Mouse (Mus musculus) Patski (cell line): ENCODE data around the gene Slc5a9. TPM values are rescaled to one million over a fixed set of nuclear protein-coding genes. Genes with fewer than 3 reads are reported as not detected.
"Not testable (repeated sequence)": the region's sequence is repeated elsewhere in the genome, so short reads cannot be mapped to it uniquely, and the experiment has no call there.

Experiments
- ATAC-seq: fragments of 100-300 bp; one replicate; pipeline ENCODE4 v1.8.0; 2021
- CTCF ChIA-PET: fragments of 350-600 bp; sonication (Branson Sonifier 250); formaldehyde crosslinking; loops from one replicate; lab custom pipeline; 2022; ENCODE audit warnings: inconsistent platforms; lab: Charles Lee
- POLR2A ChIA-PET: fragments of 350-600 bp; sonication (Branson Sonifier 250); formaldehyde crosslinking; loops from one replicate; lab custom pipeline; 2022; ENCODE audit warnings: antibody characterized with exemption, inconsistent platforms; lab: Charles Lee
- DNase-seq: peaks from one replicate; pipeline ENCODE4 v3.0.0-alpha.2; 2011; ENCODE audit warnings: low read depth, low spot score
- H3K27me3 ChIP-seq: fragments of 371-371 bp; one replicate; pipeline ENCODE4 v1.5.1; 2021
- CTCF ChIP-seq: fragments of 100-300 bp; IDR thresholded peaks from one replicate; pipeline ENCODE4 v1.5.1; 2021
- in situ Hi-C: fragments of 300-500 bp; cut with MboI; formaldehyde crosslinking; loops from 3 replicates; pipeline ENCODE4 v1.11.1; 2018; ENCODE audit warnings: low pct_unique_long_range_greater_than_20kb, mixed read lengths
- polyA plus RNA-seq: library from polyadenylated mRNA; unstranded; gene quantifications from one replicate; pipeline ENCODE4 v1.2.3, GENCODE M21; 2021

Gene Slc5a9
- not detected for polyA plus RNA-seq

GRCm38 (mm10) chr4:111902775-111903174, at the start of gene Slc5a9:
Slc5a9 (minus strand) TSS chr4:111902918.
- H3K27me3 ChIP-seq, result no peaks in the 10 kb centered on the region
- ChIA-PET CTCF (no interaction called here), POLR2A (no interaction called here)
- no peak for ATAC-seq
- TF ChIP-seq CTCF, result no peak
- DNase-seq, result no peak
- in situ Hi-C loops, result no loop called here

- no peaks in the 10 kb centered on the region for H3K27me3 ChIP-seq
- no peak for ATAC-seq
- POLR2A ChIA-PET, result no interaction called here
- CTCF ChIA-PET, result no interaction called here
- in situ Hi-C loops, result no loop called here
- DNase-seq, result no peak
- TF ChIP-seq CTCF, result no peak
These were observed 16.4 kb upstream of the Slc5a9 start, which contains the start of gene Skint8 for GRCm38 (mm10) chr4:111919092-111919491. Skint8 (plus strand) TSS chr4:111919392.

GRCm38 (mm10) chr4:111907926-111908325, 5.2 kb upstream of the Slc5a9 start:
- TF ChIP-seq CTCF, result peak; percentile 41
- ATAC-seq (no peak), DNase-seq (no peak)
- POLR2A ChIA-PET, result no interaction called here
- H3K27me3 ChIP-seq, result no peaks in the 10 kb centered on the region
- in situ Hi-C loops, result no loop called here
- CTCF ChIA-PET, result interaction anchor here (2.1 kb wide), 1 partner anchor 11 kb away, joined by 6 read pairs; no protein-coding TSS in a partner anchor

DNA sequence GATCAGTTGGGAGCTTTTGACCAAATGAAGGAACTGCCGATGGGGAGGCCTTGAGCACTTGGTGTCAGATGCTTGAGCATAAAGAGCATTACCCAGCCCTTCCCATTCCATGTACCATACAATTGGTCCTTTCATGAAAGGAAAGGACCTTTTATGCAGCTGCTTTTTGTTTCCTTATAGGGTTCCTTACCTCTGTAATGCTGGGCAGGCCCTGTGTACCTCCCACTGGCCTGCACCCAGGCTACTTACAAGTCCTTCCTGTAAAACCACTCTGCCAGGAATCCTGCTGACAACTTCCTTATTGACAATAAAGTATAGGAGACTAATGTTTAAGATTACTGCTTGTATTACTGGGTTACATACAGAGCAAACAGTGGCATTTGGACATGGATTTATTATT, 1.2 kb downstream of the Slc5a9 start:
- POLR2A ChIA-PET, result no interaction called here
- CTCF ChIA-PET, result no interaction called here
- DNase-seq, result no peak
- ATAC-seq, result no peak
- no peaks in the 10 kb centered on the region for H3K27me3 ChIP-seq
- TF ChIP-seq CTCF, result no peak
- in situ Hi-C loops, result no loop called here

- DNase-seq, POLR2A ChIA-PET, ATAC-seq, in situ Hi-C loops, H3K27me3 ChIP-seq, CTCF ChIA-PET: not testable (repeated sequence)
These were observed 2.2 kb downstream of the Slc5a9 start for GRCm38 (mm10) chr4:111900491-111900890.

DNA sequence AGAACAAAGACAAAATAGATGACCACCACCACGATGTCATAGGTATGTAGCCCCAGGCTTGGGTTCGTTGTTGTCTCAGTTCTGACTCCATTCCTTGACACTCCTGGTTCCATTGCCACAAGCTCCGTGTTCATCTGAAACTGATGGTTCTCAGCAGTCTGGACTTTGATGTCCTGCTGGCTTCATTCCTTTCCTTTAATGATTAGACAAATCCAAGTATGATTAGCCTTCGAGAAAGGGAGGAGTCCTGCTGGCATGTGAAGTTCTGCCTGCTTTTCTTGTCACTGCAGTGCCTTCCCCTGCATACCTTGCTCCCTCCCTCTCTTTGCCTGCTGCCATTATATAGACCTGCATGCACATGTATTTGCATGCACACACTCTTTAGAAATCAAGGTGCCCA, 4.2 kb downstream of the Slc5a9 start:
- no peaks in the 10 kb centered on the region for H3K27me3 ChIP-seq
- in situ Hi-C loops, result loop anchor here (10.0 kb wide), 1 partner anchor 776 kb away; no protein-coding TSS in a partner anchor
- TF ChIP-seq CTCF, result no peak
- CTCF ChIA-PET, result interaction anchor here (4.0 kb wide), 1 partner anchor 12 kb away, joined by 26 read pairs; no protein-coding TSS in a partner anchor
- DNase-seq (no peak), ATAC-seq (peak; percentile 41)
- POLR2A ChIA-PET, result no interaction called here

- TF ChIP-seq CTCF, result no peak
- ChIA-PET POLR2A (no interaction called here), CTCF (interaction anchor here (4.0 kb wide), 1 partner anchor 12 kb away, joined by 26 read pairs; no protein-coding TSS in a partner anchor)
- no peaks in the 10 kb centered on the region for H3K27me3 ChIP-seq
- ATAC-seq (no peak), DNase-seq (no peak)
- in situ Hi-C loops, result loop anchor here (10.0 kb wide), 1 partner anchor 777 kb away; no protein-coding TSS in a partner anchor
These were observed 5.0 kb downstream of the Slc5a9 start for GRCm38 (mm10) chr4:111897755-111898154.

GRCm38 (mm10) chr4:111892138-111892537, 10.6 kb downstream of the Slc5a9 start:
- in situ Hi-C loops, result loop anchor here (10.0 kb wide), 1 partner anchor 783 kb away; no protein-coding TSS in a partner anchor
- no peaks in the 10 kb centered on the region for H3K27me3 ChIP-seq
- DNase-seq, result no peak
- POLR2A ChIA-PET, result no interaction called here
- CTCF ChIA-PET, result no interaction called here
- no peak for ATAC-seq
- TF ChIP-seq CTCF, result no peak

DNA sequence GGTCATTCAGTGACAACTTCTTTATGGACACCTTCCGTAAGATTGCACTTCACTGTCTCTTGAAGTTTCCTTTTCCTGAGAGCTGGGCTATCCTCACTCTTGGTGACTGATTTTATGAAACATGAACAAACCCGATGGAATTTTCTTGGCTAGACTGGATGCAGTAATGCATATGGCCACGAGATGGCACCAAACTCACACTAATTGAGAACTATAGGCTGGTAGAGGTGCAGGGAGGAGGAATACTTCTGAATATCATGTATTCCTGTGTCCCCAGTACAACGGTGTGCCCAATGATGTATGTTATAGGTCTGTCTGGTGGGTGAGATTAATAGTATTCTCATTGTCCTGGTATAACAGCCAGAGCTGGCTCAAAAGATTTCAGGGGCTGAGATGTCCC, 16.1 kb downstream of the Slc5a9 start:
- in situ Hi-C loops, result no loop called here
- no peak for DNase-seq
- ChIA-PET POLR2A (no interaction called here), CTCF (interaction anchor here (0.8 to 3.3 kb wide), 3 partner anchors 11 to 205 kb away, joined by 3 to 26 read pairs (median 4); no protein-coding TSS in a partner anchor)
- H3K27me3 ChIP-seq, result no peaks in the 10 kb centered on the region
- TF ChIP-seq CTCF, result peak; percentile 51
- peak; percentile 90 for ATAC-seq

GRCm38 (mm10) chr4:111886018-111886417, 16.7 kb downstream of the Slc5a9 start:
- no peak for DNase-seq
- POLR2A ChIA-PET, result no interaction called here
- no peaks in the 10 kb centered on the region for H3K27me3 ChIP-seq
- TF ChIP-seq CTCF, result peak; percentile 60
- CTCF ChIA-PET, result interaction anchor here (1.7 to 3.3 kb wide), 2 partner anchors 11 to 198 kb away, joined by 4 to 26 read pairs; no protein-coding TSS in a partner anchor
- in situ Hi-C loops, result no loop called here
- ATAC-seq, result peak; percentile 65

DNA sequence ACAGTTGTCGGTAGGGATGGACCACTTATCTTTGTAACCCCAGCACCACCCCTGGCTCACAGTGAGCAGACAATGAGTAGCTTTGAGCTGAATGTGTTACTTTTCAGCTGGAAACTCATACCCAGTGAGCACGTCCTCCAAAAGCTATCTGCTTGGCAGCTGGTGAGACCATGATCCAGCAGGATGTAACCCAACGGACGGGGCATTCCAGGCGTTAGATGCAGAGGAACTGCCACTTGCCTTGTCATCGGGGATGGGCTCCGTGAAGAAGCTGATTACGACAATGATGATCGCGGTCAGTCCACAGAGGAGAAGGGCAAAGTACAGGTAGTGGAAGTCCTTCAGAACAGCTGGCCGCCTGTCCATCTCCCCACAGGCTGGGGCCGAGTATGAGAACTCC, 19.2 kb downstream of the Slc5a9 start:
- in situ Hi-C loops, result no loop called here
- no peak for TF ChIP-seq CTCF
- no peak for ATAC-seq
- DNase-seq, result no peak
- POLR2A ChIA-PET, result no interaction called here
- H3K27me3 ChIP-seq, result no peaks in the 10 kb centered on the region
- CTCF ChIA-PET, result no interaction called here
